Mouse (Mus musculus): ENCODE measurements around the gene Adamtsl4.

DNA sequence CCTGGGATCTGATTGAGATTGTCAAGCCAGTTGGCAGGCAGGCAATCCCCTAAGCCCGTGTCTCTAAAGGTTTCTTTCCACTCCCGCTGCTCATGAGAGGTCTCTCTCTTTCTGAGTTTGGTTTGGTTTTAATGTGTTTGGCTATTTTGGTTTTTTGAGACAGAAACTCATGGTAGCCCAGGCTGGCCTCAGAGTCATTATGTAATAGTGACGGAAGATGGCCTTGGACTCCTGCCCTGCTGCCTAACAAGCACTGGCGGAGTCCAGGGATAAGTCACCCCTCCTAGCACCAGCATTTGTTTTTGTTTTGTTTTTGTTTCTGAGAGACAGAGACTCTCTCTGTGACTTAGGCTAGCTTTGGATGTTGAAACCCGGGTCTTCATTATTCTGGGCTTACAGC lies 32.3 kb downstream of the Adamtsl4 start:
- TF ChIP-seq CTCF (IDR thresholded peaks at IDR 0.05; ENCODE audit: insufficient read depth, low read length) (no peak), POLR2A (IDR thresholded peaks at IDR 0.05; ENCODE audit: borderline replicate concordance, extremely low read depth, low read depth, low read length) (no peak)
